Mouse (Mus musculus) retina, postnatal 7 days (tissue): Measurements from ENCODE around the gene Preb.

Experiments
- DNase-seq: peaks from one replicate; pipeline ENCODE4 v3.0.0-alpha.2; 2012; ENCODE audit warnings: low read depth, low spot score

The Preb gene

GRCm38 (mm10) chr5:30955751-30956150 is 4.4 kb downstream of the Preb start:
- no peak for DNase-seq

- no peak for DNase-seq
These were observed 5.6 kb downstream of the Preb start for GRCm38 (mm10) chr5:30954556-30954955.

GRCm38 (mm10) chr5:30954065-30954464 is 6.1 kb downstream of the Preb start:
- no peak for DNase-seq

GRCm38 (mm10) chr5:30952551-30952950 is 7.6 kb downstream of the Preb start:
- DNase-seq, result no peak

- no peak for DNase-seq
These were observed 8.5 kb downstream of the Preb start for GRCm38 (mm10) chr5:30951706-30952105.

- no peak for DNase-seq
These were observed 9.2 kb downstream of the Preb start for GRCm38 (mm10) chr5:30950922-30951321.

GRCm38 (mm10) chr5:30950451-30950850 is 9.7 kb downstream of the Preb start:
- DNase-seq, result no peak

- DNase-seq, result peak; percentile 66
These were observed 10.4 kb downstream of the Preb start for GRCm38 (mm10) chr5:30949654-30950326.

- DNase-seq, result no peak
These were observed 11.5 kb downstream of the Preb start for GRCm38 (mm10) chr5:30948620-30949019.

- peak; percentile 52 for DNase-seq
These were observed 15.0 kb downstream of the Preb start, which contains the start of gene Cgref1 for GRCm38 (mm10) chr5:30944956-30945781. TSS of gene Cgref1 (minus strand) at chr5:30945591.

GRCm38 (mm10) chr5:30944344-30944743 is 15.8 kb downstream of the Preb start:
- DNase-seq, result no peak

GRCm38 (mm10) chr5:30943004-30943403 is 17.2 kb downstream of the Preb start:
- no peak for DNase-seq

- no peak for DNase-seq
These were observed 25.3 kb downstream of the Preb start for GRCm38 (mm10) chr5:30934725-30935461.

GRCm38 (mm10) chr5:30933705-30934104 is 26.5 kb downstream of the Preb start:
- no peak for DNase-seq

GRCm38 (mm10) chr5:30931378-30931777 is 28.8 kb downstream of the Preb start:
- no peak for DNase-seq

GRCm38 (mm10) chr5:30930846-30931245 is 29.3 kb downstream of the Preb start:
- no peak for DNase-seq

- DNase-seq, result no peak
These were observed 30.0 kb downstream of the Preb start for GRCm38 (mm10) chr5:30930121-30930520.

- DNase-seq, result no peak
These were observed 32.1 kb downstream of the Preb start for GRCm38 (mm10) chr5:30927945-30928529.

GRCm38 (mm10) chr5:30926073-30926472 is 34.1 kb downstream of the Preb start:
- no peak for DNase-seq

- DNase-seq, result no peak
These were observed 34.9 kb downstream of the Preb start for GRCm38 (mm10) chr5:30925217-30925616.

- DNase-seq, result no peak
These were observed 35.5 kb downstream of the Preb start for GRCm38 (mm10) chr5:30924614-30925013.

- DNase-seq, result no peak
These were observed 37.0 kb downstream of the Preb start for GRCm38 (mm10) chr5:30923119-30923518.
